Mouse (Mus musculus): ENCODE measurements around the gene Gm49387.

DNA sequence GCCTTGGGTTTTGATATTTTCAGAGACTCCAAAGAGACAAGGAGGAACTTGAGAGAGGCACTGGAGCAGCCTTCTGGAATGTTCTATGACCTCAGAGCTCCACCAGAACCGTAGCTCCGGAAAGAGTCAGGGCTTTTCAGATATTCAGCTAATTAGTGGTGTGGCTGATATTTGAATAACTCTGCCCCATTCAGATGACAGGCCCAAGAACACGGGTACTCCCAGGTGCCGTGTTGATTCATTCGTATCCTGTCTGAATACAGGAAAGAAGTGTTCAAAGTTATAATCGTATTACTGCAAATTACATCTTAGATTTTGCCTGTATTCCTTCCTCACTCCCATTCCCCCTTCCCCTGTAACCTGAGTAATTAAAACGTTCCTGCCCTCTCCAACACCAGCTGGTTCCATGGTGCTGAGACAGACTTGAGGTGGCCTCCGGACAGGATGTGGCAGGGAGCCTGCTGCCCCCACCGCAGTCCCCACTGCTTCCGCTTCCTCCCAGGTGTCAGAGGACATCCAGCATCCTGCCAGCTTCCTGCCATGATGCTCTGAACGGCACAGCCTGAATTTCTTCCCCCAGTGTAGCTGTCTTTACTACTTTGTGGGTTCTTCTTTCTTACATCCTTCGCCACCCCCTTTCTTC, 109.1 kb downstream of the Gm49387 start:
- TF ChIP-seq CTCF (IDR thresholded peaks at IDR 0.05; ENCODE audit: borderline replicate concordance, extremely low read depth, insufficient read depth, insufficient read length) (no peak), POLR2A (IDR thresholded peaks at IDR 0.05; ENCODE audit: borderline replicate concordance, extremely low read depth, insufficient read depth, insufficient read length, poor library complexity, severe bottlenecking) (no peak)
